Mouse (Mus musculus) heart, adult 2 months (tissue): ENCODE results near the gene Ptprd.

Experiments used
- CTCF ChIP-seq: fragments of 200-600 bp; IDR thresholded peaks from 2 replicates; pipeline ENCODE4 v1.8.1; 2022; ENCODE audit warnings: antibody characterized with exemption, mild to moderate bottlenecking, moderate library complexity
- EP300 ChIP-seq: fragments of 200-500 bp; IDR thresholded peaks from 2 replicates; pipeline ENCODE4 v1.6.1; 2011; ENCODE audit warnings: low read depth, low read length, control low read depth; ENCODE audit not compliant: insufficient read depth
- POLR2A ChIP-seq: fragments of 200-500 bp; IDR thresholded peaks from 2 replicates; pipeline ENCODE4 v1.6.1; 2011; ENCODE audit warnings: mild to moderate bottlenecking, low read depth, low read length, control low read depth; ENCODE audit not compliant: insufficient read depth

DNA sequence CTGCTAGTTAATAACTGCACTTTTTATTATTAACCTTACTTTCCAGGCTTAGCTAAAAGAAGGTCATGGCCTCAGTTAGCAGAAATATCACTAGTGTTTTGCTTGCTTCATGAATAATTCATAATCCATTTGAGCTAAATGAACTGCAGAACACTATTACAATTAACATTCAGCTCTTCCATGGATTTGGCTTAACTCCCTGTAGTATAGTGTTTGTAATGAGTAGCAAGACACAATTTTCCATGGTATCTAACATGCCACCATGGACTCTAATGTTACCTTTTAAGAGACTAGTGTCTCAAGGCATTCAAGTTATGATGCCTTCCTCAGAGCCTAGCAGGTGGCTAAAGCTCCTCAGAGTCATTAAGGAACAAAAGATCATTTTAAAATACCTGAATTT is 129.0 kb downstream of the Ptprd start:
- no peak for TF ChIP-seq POLR2A
- TF ChIP-seq CTCF: no peak
- no peak for TF ChIP-seq EP300
